Mouse (Mus musculus): Measurements from ENCODE around the gene Grin1. TPM values are rescaled to one million over a fixed set of nuclear protein-coding genes. Genes with fewer than 3 reads are reported as not detected.
"Not testable (repeated sequence)": the region's sequence is repeated elsewhere in the genome, so short reads cannot be mapped to it uniquely, and the experiment has no call there.

Gene Grin1
- total RNA-seq, 2 experiments from 2014 or later: not detected

DNA sequence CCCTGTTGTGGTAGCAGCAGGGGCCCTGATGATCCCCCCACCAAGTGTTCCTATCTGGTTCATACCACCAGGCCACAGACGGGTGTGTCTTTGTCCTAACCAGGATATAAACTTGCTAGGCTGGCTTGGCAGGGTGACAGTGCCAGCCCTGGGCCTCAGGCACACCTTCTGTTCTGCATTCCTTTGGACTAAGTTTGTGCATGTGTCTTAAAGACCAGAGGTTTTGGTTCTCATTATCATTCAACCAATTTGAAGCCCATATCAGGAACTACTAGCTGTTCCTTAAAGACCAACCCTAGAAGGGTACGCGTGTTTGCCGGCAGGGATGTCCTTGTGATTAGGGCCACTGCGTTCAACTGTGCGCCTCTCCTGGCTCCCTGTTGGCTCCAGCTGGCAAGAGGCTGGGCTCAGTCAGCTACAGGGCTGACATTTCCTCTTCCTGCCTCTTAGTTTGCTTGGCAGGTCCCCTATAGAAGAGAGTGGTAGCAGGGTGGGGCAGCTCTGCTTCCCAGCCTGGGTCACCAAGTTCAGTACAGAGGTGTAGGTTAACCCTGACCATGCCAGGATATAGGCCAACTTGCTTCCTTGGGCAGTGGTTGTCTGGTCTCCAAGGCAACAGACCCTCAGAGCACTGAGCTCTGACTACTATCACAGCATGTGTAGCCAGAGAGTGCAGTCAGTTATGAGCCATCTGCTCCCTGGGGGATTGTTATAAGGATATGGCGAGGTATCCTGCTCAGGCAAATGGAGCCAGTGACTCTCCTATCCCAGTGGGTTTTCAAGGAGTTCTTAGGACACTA is 31.9 kb downstream of the Grin1 start:
- peak; percentile 30 for DNase-seq

DNA sequence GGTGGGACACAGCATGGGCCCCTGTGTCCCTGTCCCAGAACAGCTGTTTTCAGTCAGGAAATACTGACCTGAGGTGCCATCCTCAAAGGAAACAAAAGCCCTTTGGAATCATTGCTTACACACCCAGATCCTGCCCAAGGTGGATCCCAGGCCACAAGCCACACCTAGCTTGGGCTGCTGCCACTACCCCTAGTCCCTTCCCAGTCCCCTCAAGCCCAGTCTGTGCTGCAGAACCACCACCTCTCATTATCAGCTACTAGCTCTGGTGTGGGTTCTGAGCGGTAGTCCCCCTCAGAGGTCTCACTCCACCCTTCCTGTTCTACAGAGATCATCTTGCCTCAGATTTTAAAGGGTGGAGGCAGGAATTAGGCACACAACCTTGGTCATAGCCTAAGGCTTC is 32.7 kb downstream of the Grin1 start:
- DNase-seq: no peak

DNA sequence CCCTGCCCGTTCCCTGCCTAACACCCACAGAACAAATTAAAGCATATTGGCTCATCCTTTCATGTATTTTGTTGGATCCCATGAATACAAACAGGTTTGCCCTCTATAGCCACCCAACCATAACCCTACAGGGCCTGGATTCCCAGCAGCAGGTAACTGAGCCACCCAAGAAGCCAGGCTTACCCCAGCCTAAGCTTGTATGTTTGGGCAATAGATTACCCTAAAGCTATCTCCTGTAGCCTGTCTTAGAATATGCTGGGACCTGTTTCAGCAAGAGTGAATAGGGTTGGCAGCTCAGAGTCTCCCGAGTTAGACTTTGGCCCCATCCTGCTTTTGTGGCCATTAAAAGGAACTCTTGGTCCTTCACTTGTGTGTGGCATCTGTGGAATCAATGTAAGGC is 33.4 kb downstream of the Grin1 start:
- no peak for DNase-seq

DNA sequence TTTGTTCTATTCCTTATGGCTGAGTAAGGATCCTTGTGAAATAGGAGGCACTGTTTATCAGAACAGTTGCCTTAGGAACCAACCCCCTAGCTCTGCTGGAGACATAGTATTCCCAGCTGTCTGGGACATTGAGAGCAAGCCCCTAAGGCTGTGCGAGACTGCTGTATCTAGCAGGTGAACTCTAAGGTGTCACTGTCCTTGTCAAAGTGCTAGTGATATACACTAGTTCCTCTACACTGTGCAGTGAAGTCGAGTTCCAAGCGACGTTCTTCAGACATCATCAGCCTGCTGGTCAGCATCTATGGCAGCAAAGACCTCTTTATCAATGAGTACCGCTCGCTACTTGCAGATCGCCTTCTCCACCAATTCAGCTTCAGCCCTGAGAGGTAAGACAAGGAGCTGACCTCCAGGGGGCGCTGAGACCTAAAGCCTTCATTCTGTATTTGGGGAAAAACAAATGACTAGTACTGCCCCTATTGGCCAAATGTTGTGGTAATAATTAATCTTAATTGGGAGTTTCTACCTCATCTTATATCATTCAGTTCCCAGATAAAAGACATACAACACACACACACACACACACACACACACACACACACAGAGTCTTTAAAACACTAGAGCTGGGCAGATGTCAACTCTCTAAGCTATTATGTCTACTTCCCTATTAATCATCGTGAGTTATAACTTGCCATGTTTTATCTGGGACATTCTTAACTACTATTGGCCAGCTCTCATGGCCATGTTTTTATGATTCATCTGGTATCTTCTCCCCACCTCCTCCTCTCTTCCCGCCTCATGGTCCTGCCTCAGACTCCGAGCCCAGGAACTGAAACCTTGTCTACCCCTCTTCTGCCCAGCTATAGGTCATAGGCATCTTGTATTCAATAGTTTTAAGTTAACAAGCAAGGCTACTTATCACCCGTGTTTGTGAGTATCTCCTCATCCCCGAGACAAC is 39.8 kb downstream of the Grin1 start:
- DNase-seq: peak; percentile 91

DNA sequence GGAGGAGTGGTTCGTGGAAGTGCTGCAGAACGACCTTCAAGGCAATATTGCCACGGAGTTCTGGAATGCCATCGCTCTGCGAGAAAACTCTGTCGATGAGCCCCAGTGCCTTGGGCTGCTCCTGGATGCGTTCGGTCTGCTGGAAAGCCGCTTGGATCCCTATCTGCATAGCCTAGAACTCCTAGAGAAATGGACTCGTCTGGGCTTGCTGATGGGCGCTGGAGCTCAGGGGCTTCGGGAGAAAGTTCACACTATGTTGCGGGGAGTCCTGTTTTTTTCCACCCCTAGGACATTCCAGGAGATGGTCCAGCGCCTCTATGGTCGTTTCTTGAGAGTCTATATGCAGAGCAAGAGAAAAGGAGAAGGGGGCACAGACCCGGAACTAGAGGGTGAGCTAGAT is 46.0 kb downstream of the Grin1 start:
- DNase-seq: no peak

DNA sequence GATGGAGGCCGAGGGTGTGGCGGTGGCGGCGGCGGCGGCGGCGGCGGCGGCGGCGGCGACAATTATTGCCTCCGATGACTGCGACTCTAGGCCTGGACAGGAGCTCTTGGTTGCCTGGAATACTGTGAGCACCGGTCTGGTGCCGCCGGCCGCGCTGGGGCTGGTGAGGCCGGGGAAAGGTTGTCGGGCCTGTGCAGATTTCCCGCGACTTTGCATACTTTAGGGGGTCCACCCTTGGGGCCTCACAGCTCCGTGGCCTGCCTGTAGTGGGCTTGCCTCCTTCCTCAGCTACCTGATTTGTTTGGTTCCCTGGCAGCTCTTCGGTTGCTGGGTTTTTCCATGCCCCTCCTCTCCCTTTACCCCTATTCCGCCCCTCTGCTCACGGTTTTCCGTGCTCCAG is 46.5 kb downstream of the Grin1 start:
- DNase-seq: no peak

DNA sequence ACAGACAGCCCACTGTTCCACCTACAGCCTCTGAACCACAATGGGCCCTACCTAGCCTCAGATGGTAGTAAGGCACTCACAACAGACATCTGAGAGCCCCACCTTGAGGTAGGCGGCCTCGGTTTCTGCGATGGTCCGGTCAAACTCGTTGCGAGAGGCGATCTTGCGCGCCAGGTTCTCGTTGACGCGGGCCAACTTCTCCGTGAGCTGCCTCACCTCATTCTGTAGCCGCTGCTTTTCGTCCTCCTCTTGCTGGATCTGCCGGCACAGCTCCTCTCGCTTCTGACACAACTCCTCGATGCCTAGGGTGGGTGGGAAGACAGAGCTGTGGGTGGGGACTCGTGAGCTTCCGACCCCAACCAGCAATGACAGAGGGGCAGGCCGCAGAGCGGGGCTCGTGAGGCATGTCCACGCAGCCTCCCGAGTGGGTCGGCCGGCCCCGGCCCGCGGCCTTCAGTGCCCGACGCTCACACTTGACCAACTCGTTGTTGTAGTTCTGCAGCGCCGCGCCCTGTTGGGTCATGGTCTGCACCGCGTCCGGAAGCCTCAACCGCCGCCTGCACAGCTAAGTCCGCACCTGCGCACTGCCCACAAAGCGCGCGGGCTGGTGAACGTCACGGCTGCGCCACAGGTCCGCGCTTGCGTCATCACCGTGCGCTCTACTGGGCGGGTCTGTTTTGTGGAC is 47.0 kb downstream of the Grin1 start, which contains the start of the genes Ssna1 and Anapc2:
Ssna1 (minus strand) TSS at position 612 of the 685 bp plus-strand sequence.
Anapc2 (plus strand) TSS at position 652 of the 685 bp plus-strand sequence.
- DNase-seq: peak; percentile 98

DNA sequence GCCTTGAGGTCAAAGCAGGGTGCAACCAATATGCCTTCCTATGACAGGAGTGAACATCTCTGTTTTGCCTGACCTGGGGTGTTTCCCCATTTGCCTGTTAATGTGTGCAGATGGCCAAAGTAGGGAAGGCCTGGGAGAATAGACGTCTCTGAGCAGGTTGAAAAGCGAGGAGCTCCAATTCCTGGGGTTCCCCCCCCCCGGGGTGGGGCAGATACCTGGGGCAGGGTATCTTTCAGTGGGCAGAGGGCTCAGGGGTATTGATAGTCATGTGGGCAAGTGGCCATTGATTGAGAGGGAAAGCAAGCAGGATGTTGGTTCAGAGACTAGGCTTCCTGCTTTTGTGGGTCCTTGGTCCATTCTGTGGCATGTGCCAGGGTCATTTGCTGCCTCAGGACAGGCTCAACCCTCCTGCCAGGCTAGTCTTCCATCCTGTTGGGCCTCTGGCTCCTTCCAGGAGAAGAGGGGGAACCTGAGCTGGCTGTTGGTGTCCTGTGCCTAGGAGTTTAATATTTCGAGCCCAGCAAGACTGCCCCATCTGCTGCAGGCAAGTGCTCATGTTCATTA is 51.2 kb downstream of the Grin1 start:
- no peak for DNase-seq

DNA sequence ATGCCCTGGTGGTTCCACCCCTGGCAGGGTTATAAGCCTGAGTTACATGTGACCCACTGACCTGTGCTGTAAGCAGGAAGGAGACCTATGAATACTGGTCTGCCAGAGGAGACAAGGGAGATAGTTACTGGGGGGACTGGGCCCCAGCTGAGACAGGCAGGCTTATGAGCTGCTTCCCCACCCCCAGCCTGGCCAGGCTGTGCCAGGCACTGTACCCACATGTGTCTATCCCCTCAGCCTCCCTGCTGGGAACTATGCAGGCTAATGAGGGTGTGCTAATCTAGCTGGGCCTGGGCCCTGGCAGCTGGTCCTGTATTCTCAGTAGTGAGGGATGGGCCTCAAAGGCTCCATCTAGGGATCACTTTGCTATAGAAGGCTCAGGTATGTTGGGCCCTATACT is 51.7 kb downstream of the Grin1 start:
- DNase-seq: no peak

DNA sequence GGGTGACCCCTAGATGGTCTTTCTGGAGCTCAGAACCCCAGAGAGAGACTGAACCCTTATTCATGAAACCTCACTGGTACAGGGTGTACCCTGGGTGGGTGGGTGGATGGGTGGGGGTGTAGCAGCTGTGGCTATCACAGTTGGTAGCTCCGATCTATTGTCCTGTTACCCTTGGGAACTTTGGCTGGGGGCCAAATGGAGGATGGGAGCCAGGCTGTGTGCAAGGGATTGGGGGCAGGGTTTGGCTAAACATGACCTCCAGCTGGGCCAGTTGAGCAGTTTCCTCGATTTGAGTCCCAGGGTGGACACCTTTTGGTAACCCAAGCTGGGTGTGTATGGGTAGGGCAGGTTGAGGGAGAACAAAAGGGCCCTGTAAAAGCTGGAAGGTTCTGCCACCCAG is 52.3 kb downstream of the Grin1 start:
- peak; percentile 51 for DNase-seq

DNA sequence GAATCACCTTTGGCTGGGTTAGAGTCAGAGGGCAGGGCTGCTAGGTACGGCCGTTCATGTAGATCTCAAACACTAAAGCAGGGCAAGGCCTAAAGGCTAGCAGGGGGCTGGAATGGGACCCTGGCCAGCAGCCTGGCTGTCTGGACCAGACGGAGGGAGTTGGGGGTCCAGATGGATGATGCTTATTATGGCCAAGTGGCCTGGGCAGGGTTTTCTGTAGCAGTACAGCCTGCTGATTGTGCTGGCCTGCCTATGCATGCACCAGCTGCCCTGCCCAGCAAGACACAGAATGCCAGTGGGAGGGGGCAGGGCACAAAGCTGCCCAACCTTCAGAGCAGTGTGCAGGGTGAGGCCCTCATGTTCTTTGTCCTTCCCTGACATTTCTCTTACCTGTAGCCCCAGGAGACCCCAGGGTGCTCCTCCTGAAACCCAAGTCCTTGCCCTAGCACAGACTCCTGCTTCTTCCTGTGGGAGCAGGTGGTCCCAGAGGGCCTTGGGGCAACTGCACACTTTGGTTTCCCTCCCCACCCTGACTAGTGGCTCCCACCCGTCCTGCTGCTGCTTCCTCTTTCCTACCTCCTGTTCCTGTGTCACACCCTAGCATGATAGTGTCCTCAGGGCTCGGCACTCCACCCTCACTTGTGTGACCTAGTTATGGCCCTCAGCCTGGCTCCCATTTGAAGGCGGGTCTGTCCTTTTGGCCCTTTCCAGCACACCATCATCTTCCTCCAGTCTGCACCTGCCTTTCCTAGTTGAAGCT is 52.9 kb downstream of the Grin1 start:
- no peak for DNase-seq

DNA sequence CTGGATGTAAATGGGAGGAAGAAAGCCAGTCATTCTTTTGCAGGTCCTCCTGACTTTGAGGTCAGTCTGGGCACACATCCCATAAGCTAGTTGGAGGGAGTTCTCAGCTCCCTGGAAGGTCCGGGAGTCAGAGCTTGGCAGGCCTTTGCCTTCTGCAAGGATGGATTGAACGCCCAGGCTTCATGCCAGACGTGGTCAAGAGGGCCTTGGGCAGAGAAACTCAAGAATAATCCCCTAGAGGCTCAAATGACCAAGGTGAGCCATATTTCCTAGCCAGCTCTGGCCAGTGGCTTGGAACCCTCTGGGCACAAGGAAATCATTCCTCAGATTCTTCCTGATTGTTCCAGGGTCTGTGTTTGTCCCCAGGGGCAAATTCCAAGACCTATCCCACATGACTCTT is 54.1 kb downstream of the Grin1 start:
- no peak for DNase-seq

DNA sequence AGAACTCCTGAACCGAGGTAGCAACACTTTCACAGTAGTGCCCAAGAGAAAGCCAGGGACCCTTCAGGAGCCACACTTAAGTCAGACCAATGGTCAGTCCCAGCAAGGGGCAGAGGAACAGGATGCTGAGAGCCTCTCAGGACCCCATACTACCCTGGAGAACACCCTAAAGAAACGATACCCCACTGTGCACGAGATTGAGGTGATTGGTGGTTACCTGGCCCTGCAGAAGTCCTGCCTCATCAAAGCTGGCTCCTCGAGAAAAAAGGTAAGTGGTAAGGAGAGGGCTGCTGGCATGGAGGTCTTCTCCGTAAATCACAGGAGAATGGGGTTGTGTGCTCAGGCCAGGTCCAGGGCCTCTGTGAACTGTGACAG is 54.7 kb downstream of the Grin1 start:
- no peak for DNase-seq

DNA sequence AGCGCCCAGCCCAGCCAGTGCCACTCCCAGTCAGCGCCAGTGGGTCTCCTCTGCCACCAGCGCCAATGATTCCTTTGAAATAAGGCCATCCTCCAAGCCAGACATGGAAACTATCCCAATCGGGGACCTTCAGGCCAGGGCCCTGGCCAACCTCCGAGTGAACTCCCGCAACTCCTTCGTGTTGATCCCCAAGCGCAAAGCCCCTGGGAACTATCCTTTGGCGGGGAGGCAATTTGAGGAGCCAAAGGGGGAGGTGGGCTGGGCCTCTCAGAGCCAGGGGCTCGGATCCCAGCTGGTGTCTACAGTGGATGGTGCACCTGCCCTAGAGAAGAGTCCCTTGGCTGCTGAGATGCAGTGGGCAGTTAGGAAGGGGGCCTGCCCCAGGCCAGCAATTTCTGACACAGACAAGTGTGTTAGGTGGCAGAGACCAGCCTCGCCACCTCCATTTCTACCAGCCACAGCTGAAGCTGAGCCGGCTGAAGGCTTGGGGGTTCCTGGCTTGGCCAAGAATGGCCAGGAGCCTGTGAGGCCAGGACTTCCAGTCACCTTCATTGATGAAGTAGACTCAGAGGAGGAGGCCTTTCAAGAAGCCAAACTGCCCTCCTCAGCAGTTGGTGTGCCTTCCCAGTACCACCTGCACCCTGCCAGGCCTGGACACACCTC is 55.2 kb downstream of the Grin1 start:
- DNase-seq: no peak

DNA sequence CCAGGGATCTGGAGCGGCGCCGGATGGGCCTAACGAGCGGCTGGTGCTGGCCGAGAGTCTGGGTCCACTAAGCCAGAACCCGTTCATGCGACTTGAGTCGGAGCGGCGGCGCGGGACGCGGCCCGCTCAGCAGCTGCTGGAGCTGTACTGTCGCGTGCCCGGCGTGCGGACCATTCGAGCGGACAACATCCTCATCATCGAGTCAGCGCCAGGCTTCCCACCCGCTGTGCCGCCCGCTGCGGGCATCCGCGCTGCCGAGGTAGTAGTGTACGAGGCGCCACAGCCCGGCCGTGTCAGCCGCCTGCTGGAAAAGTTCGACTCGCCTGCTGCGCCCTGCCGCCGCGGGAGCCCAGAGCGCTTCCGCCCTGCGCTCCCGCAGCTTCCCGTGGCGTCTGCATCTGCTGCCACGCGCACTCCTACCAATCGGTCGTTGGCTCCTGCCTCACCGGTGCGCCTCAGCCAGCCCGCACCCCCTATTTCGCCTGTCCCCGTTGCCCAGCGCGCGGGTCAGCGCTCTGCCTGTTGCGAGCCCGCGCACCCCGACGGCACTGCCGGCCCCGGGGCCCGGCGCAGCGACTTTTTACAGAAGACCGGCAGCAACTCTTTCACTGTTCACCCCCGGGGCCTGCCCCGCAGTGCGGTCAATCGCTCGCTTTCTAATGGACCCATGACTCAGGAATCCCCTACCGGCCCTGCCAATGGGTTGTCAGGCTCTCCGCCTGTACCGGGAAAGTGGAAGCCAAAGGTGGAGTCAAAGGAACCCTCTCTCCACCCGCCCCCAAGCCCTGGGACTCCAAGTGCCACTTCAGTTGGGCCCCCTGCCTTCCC is 56.0 kb downstream of the Grin1 start:
- peak; percentile 36 for DNase-seq

DNA sequence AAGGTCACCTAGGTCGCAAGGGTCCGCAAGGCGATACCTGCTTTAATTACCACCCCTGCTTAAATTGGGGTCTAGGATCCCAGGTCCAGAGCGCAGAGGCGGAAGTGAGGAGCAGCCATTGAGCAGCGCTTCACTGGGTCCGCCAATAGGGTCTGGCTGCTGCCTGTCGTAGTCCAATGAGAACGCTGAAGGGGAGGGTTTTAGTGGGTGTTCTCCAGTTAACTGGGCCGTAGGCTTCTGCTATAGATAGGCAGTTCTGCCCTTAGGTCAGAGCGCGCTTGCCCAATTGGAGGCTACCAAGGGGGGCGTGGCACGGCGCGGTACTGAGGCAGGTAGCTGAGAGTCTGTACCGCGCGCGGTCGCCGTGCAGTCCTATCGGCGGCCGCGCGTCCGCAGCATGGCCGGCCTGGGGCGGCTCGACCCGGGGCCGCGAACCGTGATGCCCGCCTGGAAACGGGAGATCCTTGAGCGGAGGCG is 56.7 kb downstream of the Grin1 start, which contains the start of gene Tprn:
Tprn (plus strand) TSS at position 328 of the 477 bp plus-strand sequence.
- DNase-seq: peak; percentile 93

DNA sequence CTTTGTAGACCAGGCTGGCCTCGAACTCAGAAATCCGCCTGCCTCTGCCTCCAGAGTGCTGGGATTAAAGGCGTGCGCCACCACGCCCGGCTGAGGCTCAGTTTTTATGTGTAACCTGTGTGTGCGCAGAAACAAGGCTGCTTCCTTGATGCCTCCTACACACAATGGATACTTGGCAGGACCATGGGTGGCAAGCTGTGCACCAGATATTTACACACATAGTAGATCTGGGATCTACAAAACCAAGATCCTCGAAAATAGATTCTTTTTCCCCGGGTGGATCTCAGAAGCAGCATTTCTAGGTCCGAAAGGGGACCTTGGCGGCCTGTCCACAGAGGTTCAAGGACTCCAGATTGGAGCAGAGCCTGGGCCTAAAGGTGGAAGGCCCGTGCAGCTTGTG is 57.1 kb downstream of the Grin1 start:
- no peak for DNase-seq

DNA sequence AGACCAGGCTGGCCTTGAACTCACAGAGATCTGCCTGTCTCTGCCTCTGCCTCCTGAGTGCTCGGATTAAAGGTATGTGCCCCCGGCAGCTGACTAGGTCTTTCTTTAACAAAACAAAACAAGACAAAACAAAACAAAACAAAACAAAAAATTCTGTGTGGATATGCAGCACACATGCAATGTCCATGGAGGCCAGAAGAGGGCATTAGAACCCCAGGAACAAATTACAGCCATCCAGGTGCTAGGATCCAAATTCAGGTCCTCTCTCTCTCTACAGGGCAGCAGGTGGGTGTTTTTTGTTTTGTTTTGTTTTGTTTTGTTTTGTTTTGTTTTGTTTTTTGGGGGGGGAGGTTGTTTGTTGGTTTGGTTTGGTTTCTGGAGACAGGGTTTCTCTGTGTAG is 60.1 kb downstream of the Grin1 start:
- no peak for DNase-seq

DNA sequence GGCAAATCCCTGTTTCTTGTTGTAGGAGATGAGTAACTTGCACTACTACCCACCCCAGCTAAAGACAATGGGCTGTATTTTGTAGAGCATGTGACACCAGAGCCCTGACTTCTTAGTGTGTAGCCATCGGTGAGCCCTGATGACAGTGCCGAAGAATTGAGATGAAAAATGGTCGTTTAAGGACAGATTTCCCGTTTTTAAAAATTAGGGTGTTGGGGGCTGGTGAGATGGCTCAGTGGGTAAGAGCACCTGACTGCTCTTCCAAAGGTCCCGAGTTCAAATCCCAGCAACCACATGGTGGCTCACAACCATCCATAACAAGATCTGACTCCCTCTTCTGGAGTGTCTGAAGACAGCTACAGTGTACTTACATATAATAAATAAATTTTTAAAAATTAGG is 61.7 kb downstream of the Grin1 start:
- not testable (repeated sequence) for DNase-seq
